Mouse (Mus musculus): ENCODE data around the gene Kcnk2.

Gene Kcnk2

GRCm38 (mm10) chr1:189217751-189218564 is 184.1 kb downstream of the Kcnk2 start:
- DNase-seq (ENCODE audit: low spot score in 2 of 2): no peak

GRCm38 (mm10) chr1:189215131-189215530 is 186.9 kb downstream of the Kcnk2 start:
- DNase-seq (ENCODE audit: low spot score in 2 of 2): no peak

- DNase-seq (ENCODE audit: low spot score in 2 of 2): no peak
Observed at GRCm38 (mm10) chr1:189214477-189214876, 187.6 kb downstream of the Kcnk2 start.

GRCm38 (mm10) chr1:189209715-189210108 is 192.4 kb downstream of the Kcnk2 start:
- no peak for DNase-seq (ENCODE audit: low spot score in 2 of 2)

- DNase-seq (ENCODE audit: low spot score in 2 of 2): no peak
Observed at GRCm38 (mm10) chr1:189209029-189209714, 192.9 kb downstream of the Kcnk2 start.

GRCm38 (mm10) chr1:189208605-189209004 is 193.5 kb downstream of the Kcnk2 start:
- DNase-seq (ENCODE audit: low spot score in 2 of 2): no peak

GRCm38 (mm10) chr1:189195758-189196157 is 206.3 kb downstream of the Kcnk2 start:
- DNase-seq (ENCODE audit: low spot score in 2 of 2): no peak

GRCm38 (mm10) chr1:189187737-189188390 is 214.2 kb downstream of the Kcnk2 start:
- no peak for DNase-seq (ENCODE audit: low spot score in 2 of 2)

- DNase-seq (ENCODE audit: low spot score in 2 of 2): no peak
Observed at GRCm38 (mm10) chr1:189185206-189185750, 216.8 kb downstream of the Kcnk2 start.

- DNase-seq (ENCODE audit: low spot score in 2 of 2): no peak
Observed at GRCm38 (mm10) chr1:189177746-189178145, 224.3 kb downstream of the Kcnk2 start.

- no peak for DNase-seq (ENCODE audit: low spot score in 2 of 2)
Observed at GRCm38 (mm10) chr1:189173479-189173878, 228.6 kb downstream of the Kcnk2 start.

- no peak for DNase-seq (ENCODE audit: low spot score in 2 of 2)
Observed at GRCm38 (mm10) chr1:189171138-189171537, 230.9 kb downstream of the Kcnk2 start.

- no peak for DNase-seq (ENCODE audit: low spot score in 2 of 2)
Observed at GRCm38 (mm10) chr1:189165756-189166155, 236.3 kb downstream of the Kcnk2 start.

- DNase-seq (ENCODE audit: low spot score in 2 of 2): no peak
Observed at GRCm38 (mm10) chr1:189165141-189165540, 236.9 kb downstream of the Kcnk2 start.

GRCm38 (mm10) chr1:189164721-189165120 is 237.4 kb downstream of the Kcnk2 start:
- no peak for DNase-seq (ENCODE audit: low spot score in 2 of 2)

- no peak for DNase-seq (ENCODE audit: low spot score in 2 of 2)
Observed at GRCm38 (mm10) chr1:189164241-189164640, 237.8 kb downstream of the Kcnk2 start.

All from urinary bladder, postnatal 36 days (tissue).